Mouse (Mus musculus) megakaryocyte, adult 5-6 weeks (primary cell): Measurements from ENCODE around the gene Jtb. TPM values are rescaled to one million over a fixed set of nuclear protein-coding genes. Genes with fewer than 3 reads are reported as not detected.

Experiments used
- total RNA-seq, 2 experiments: library from RNA; stranded (forward) in 1 of 2; stranded (reverse) in 1 of 2; fragments of 153-499, 151-499 nt in 1 of 2; fragments of 221-1000, 200-1000 nt in 1 of 2; gene quantifications; 2 replicates each; pipeline versions ENCODE4 v1.2.3 to v1.2.4; 2015 to 2017

The Jtb gene
- total RNA-seq, 2 experiments from 2014 or later: 37.5 to 84.5 TPM

Other genes with a start within 250 kb of the Jtb start
- gene Hax1, start 232.8 kb upstream of the Jtb start, total RNA-seq (2015): 97.5 and 114 TPM in 2 replicates
- 48.8 and 50.8 TPM in 2 replicates for gene Hax1, start 232.8 kb upstream of the Jtb start, total RNA-seq (2017)
- gene 4933434E20Rik, start 180.0 kb upstream of the Jtb start, total RNA-seq (2015): 46.7 and 50.9 TPM in 2 replicates
- gene 4933434E20Rik, start 180.0 kb upstream of the Jtb start, total RNA-seq (2017): 39.0 and 55.0 TPM in 2 replicates
- gene Ubap2l, start 179.0 kb upstream of the Jtb start, total RNA-seq (2015): 134 and 144 TPM in 2 replicates
- 99.6 and 101 TPM in 2 replicates for gene Ubap2l, start 179.0 kb upstream of the Jtb start, total RNA-seq (2017)
- 637 and 647 TPM in 2 replicates for gene Tpm3, start 158.9 kb upstream of the Jtb start, total RNA-seq (2015)
- 1,137 and 1,174 TPM in 2 replicates for gene Tpm3, start 158.9 kb upstream of the Jtb start, total RNA-seq (2017)
- gene Nup210l, start 127.5 kb upstream of the Jtb start, total RNA-seq (2015): 0.93 and 1.3 TPM in 2 replicates
- 0.55 and 0.89 TPM in 2 replicates for gene Nup210l, start 127.5 kb upstream of the Jtb start, total RNA-seq (2017)
- 2,783 and 3,111 TPM in 2 replicates for gene Rps27, start 17.9 kb upstream of the Jtb start, total RNA-seq (2015)
- gene Rps27, start 17.9 kb upstream of the Jtb start, total RNA-seq (2017): 4,808 and 5,330 TPM in 2 replicates
- gene Rab13, start 17.9 kb upstream of the Jtb start, total RNA-seq (2015): 0.47 and 0.78 TPM in 2 replicates
- gene Rab13, start 17.9 kb upstream of the Jtb start, total RNA-seq (2017): 2.3 and 2.6 TPM in 2 replicates
- gene Creb3l4, start 11.9 kb downstream of the Jtb start, total RNA-seq (2015): 0.67 TPM in 1 of 2 replicates, not detected in the other
- gene Creb3l4, start 11.9 kb downstream of the Jtb start, total RNA-seq (2017): 0.37 TPM in 1 of 2 replicates, not detected in the other
- gene Slc39a1, start 16.6 kb downstream of the Jtb start, total RNA-seq (2015): 20.9 and 23.7 TPM in 2 replicates
- 38.3 and 44.1 TPM in 2 replicates for gene Slc39a1, start 16.6 kb downstream of the Jtb start, total RNA-seq (2017)
- 48.1 and 49.5 TPM in 2 replicates for gene Crtc2, start 22.6 kb downstream of the Jtb start, total RNA-seq (2015)
- gene Crtc2, start 22.6 kb downstream of the Jtb start, total RNA-seq (2017): 11.3 and 19.4 TPM in 2 replicates
- gene Dennd4b, start 33.6 kb downstream of the Jtb start, total RNA-seq (2015): 30.8 and 38.1 TPM in 2 replicates
- 20.0 and 21.2 TPM in 2 replicates for gene Dennd4b, start 33.6 kb downstream of the Jtb start, total RNA-seq (2017)
- 91.6 and 110 TPM in 2 replicates for gene Gatad2b, start 61.6 kb downstream of the Jtb start, total RNA-seq (2015)
- gene Gatad2b, start 61.6 kb downstream of the Jtb start, total RNA-seq (2017): 25.3 and 33.5 TPM in 2 replicates
- 0.21 and 0.33 TPM in 2 replicates for gene Slc27a3, start 158.3 kb downstream of the Jtb start, total RNA-seq (2015)
- 1.1 and 3.0 TPM in 2 replicates for gene Slc27a3, start 158.3 kb downstream of the Jtb start, total RNA-seq (2017)
- 13.7 and 14.7 TPM in 2 replicates for gene Ints3, start 202.0 kb downstream of the Jtb start, total RNA-seq (2015)
- gene Ints3, start 202.0 kb downstream of the Jtb start, total RNA-seq (2017): 14.9 and 20.5 TPM in 2 replicates
- gene Npr1, start 234.3 kb downstream of the Jtb start, total RNA-seq (2015): not detected in 2 replicates
- 0.08 TPM in 1 of 2 replicates, not detected in the other for gene Npr1, start 234.3 kb downstream of the Jtb start, total RNA-seq (2017)
- gene Ilf2, start 244.5 kb downstream of the Jtb start, total RNA-seq (2015): 51.8 and 57.3 TPM in 2 replicates
- gene Ilf2, start 244.5 kb downstream of the Jtb start, total RNA-seq (2017): 103 and 111 TPM in 2 replicates